Mouse (Mus musculus) erythroblast, embryonic 14.5 days (primary cell): Measurements from ENCODE around the gene Gm5891. TPM values are rescaled to one million over a fixed set of nuclear protein-coding genes. Genes with fewer than 3 reads are reported as not detected.
"Not testable (repeated sequence)": the region's sequence is repeated elsewhere in the genome, so short reads cannot be mapped to it uniquely, and the experiment has no call there.

Experiments used
- H3K27me3 ChIP-seq: 2 replicates; pipeline ENCODE4 v1.6.1; 2012; ENCODE audit warnings: inconsistent platforms; ENCODE audit not compliant: control insufficient read depth
- H3K36me3 ChIP-seq: 2 replicates; pipeline ENCODE4 v1.6.1; 2012; ENCODE audit warnings: mild to moderate bottlenecking, inconsistent platforms; ENCODE audit not compliant: control insufficient read depth
- H3K4me1 ChIP-seq: 2 replicates; pipeline ENCODE4 v1.6.1; 2012; ENCODE audit warnings: inconsistent platforms; ENCODE audit not compliant: control insufficient read depth
- H3K4me3 ChIP-seq: replicated peaks from 2 replicates; pipeline ENCODE3; 2012; ENCODE audit warnings: moderate library complexity, mild to moderate bottlenecking, inconsistent platforms
- H3K9me3 ChIP-seq: 2 replicates; pipeline ENCODE4 v1.6.1; 2012; ENCODE audit warnings: low read length, inconsistent platforms, mixed read lengths; ENCODE audit not compliant: control insufficient read depth
- polyA plus RNA-seq: library from polyadenylated mRNA; stranded (reverse); fragments of >175 nt; gene quantifications from 2 replicates; pipeline ENCODE4 v1.2.3, GENCODE M21; 2012

Gm5891 gene
- polyA plus RNA-seq = not detected in 2 replicates

GRCm38 (mm10) chr7:21921191-21921590 lies at the start of gene Gm5891:
Gene Gm5891 (minus strand): TSS chr7:21921291.
- H3K36me3 ChIP-seq, H3K4me1 ChIP-seq, H3K9me3 ChIP-seq, H3K4me3 ChIP-seq, H3K27me3 ChIP-seq: not testable (repeated sequence)

Other genes starting within 250 kb of the Gm5891 start
- gene Gm4175, start 159.8 kb downstream of the Gm5891 start, polyA plus RNA-seq = not detected in 2 replicates
- not detected in 2 replicates for gene Gm4177, start 124.6 kb downstream of the Gm5891 start, polyA plus RNA-seq
- gene Vmn1r135, start 88.9 kb downstream of the Gm5891 start, polyA plus RNA-seq = 0.09 TPM in 1 of 2 replicates, not detected in the other
- gene Gm5725, start 77.0 kb downstream of the Gm5891 start, polyA plus RNA-seq = not detected in 2 replicates
- gene Vmn1r137, start 73.3 kb upstream of the Gm5891 start, polyA plus RNA-seq = not detected in 2 replicates
- gene Vmn1r138, start 107.6 kb upstream of the Gm5891 start, polyA plus RNA-seq = not detected in 2 replicates
- not detected in 2 replicates for gene Gm6176, start 135.0 kb upstream of the Gm5891 start, polyA plus RNA-seq
- gene Vmn1r139, start 147.8 kb upstream of the Gm5891 start, polyA plus RNA-seq = not detected in 2 replicates
- gene Gm16451, start 197.0 kb upstream of the Gm5891 start, polyA plus RNA-seq = not detected in 2 replicates
- not detected in 2 replicates for gene Gm10666, start 213.4 kb upstream of the Gm5891 start, polyA plus RNA-seq
- gene Vmn1r142, start 242.7 kb upstream of the Gm5891 start, polyA plus RNA-seq = not detected in 2 replicates